Mouse (Mus musculus): ENCODE measurements around the gene Sult6b2.

Gene Sult6b2

DNA sequence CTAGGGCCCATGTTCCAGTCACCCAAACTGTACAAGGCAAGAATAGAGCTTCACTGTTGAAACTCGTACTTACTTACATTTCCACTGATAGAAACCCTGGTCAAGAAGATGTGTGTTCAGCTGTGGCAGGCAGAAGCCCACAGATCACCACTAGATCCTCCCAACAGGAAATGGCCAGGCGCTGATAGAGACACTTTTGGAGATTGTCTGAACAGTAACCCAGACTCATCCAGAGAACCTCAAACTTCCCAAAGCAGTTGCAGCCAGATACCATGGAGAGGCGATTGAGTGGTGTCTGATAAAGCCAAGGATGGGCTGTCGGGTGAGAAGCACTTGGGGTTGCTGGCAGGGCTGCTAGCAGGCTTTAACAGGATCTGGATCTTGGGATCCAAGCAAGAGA, 27.4 kb downstream of the Sult6b2 start:
- DNase-seq: no peak

DNA sequence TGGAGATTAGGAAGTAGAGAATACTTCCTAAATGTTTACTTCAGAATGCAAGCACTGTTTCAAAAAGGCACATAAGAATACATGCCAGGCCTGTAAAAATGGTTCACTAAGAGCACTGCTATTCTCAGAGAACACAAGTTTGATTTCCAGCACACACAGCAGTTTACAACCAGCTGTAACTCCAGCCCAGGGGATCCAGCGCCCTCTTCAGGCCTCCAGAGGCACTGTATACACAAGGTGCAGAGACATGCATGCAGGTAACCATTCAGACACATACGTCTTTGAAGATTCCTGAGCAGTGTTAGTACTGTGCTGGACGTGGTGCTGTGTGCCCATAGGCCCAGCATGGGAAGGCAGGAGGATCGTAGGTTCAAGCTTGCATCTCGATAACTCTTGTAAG, 30.7 kb downstream of the Sult6b2 start:
- no peak for DNase-seq

GRCm38 (mm10) chr6:142771643-142772042, 32.7 kb downstream of the Sult6b2 start:
- DNase-seq: no peak

DNA sequence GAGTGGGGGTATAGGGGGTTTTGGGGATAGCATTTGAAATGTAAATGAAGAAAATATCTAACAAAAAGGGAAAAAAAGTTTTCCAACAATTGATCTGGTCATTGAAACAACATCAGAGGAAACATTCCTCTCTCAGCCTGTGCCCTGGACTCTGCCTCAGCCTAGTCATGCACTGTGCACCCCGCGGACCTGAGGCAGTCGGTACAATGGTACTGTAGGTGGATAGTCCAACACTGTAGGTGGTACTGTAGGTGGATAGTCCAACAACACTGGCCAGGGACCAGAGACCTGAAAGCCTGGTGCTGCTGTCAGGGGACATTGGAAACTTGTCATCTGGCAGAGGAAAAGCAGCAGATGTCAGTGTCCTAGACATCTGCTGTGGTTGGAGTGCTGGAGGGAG, 34.4 kb downstream of the Sult6b2 start:
- DNase-seq: no peak

GRCm38 (mm10) chr6:142767305-142767704, 37.0 kb downstream of the Sult6b2 start:
- DNase-seq: no peak

- no peak for DNase-seq
Observed at GRCm38 (mm10) chr6:142764933-142765332, 39.4 kb downstream of the Sult6b2 start.

GRCm38 (mm10) chr6:142759633-142760032, 44.7 kb downstream of the Sult6b2 start:
- DNase-seq: no peak

DNA sequence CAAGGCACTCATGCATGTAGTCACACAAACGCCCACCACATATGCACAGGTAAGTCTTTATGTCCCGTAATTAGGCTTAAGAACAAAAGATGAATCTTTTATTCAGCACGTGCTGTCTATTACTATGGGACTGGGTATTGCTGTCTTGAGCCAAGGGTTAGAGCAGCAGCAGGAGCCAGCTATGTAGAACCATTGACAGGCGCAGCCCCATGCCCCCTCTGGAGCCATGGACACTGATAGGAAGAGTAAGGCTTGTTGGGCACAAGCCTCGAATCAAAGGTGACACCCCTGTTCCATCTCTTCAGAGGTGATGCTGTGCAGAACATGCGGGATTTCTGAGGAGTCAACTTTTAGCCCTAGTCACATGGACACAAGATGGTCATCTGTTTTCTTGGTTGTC, 45.7 kb downstream of the Sult6b2 start:
- no peak for DNase-seq

- DNase-seq: no peak
Observed at GRCm38 (mm10) chr6:142757976-142758375, 46.3 kb downstream of the Sult6b2 start.

- DNase-seq: no peak
Observed at GRCm38 (mm10) chr6:142757334-142757965, 46.9 kb downstream of the Sult6b2 start.

- DNase-seq: peak; percentile 99
Observed at GRCm38 (mm10) chr6:142756507-142757333, 47.6 kb downstream of the Sult6b2 start, which contains the start of gene Cmas. Gene Cmas, plus strand, starts transcription at chr6:142756686.

DNA sequence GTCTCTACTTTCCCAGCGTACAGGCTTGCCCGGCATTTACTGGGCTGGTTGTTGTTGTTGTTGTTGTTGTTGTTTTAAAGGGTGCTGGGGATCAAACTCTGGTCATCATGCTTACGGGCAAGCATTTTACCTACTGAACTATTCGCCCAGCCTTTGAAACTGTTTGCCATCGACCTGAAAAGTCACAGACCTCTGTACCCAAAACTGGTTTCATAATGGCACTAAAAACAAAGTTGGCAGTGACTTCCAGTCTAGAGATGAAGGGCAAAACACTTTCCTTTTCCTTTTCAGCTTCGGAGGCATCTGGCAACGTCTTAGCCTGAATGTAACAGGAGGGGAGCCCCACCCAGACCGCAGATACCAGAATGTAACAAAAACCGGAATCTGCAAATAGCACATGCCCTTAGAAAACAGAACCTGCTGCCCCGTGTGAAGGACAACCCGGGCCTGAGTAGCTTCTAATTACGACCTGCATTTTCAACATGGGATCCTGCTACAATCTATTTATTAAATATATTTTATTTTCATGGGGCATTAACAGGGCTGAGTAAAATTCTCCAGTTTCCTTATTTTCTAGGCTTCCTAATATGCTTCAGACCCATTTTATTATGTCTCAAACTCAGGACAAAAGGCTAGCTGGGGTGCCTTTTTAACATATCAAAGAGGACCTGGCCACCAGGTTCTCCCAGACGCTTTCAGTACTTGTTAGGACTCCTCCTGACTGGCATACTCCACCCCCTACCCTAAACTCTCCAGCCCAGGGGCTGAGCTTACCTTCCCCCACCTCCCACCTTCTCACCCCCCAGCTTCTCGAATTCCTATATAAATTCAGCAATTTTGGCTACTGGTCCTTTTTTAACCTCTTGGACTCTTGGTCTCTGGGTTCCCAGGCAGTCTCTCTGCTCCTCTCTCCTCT, 51.7 kb downstream of the Sult6b2 start:
- peak; percentile 94 for DNase-seq

- no peak for DNase-seq
Observed at GRCm38 (mm10) chr6:142751365-142751764, 52.9 kb downstream of the Sult6b2 start.

- no peak for DNase-seq
Observed at GRCm38 (mm10) chr6:142748057-142748708, 56.1 kb downstream of the Sult6b2 start.

DNA sequence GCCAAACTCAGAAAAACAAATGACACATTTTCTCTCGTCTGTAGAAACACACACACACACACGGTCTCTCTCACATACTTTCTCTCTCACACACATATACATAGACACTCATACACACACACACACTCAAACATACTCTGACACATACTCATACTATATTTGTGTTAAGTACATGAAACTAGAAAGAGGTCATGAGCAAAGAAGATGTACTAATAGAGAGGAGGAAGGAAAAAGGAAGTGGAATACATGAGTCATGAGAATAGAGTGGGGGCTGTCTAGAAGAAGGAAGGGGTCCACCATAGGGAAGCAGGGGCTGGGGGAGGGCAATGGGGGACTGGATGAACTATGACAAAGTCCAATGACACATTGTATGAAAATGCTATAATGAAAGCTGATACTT, 57.1 kb downstream of the Sult6b2 start:
- DNase-seq: no peak

GRCm38 (mm10) chr6:142746765-142747164, 57.5 kb downstream of the Sult6b2 start:
- DNase-seq: no peak

GRCm38 (mm10) chr6:142745484-142745883, 58.8 kb downstream of the Sult6b2 start:
- DNase-seq: no peak

- no peak for DNase-seq
Observed at GRCm38 (mm10) chr6:142743193-142743592, 61.1 kb downstream of the Sult6b2 start.

DNA sequence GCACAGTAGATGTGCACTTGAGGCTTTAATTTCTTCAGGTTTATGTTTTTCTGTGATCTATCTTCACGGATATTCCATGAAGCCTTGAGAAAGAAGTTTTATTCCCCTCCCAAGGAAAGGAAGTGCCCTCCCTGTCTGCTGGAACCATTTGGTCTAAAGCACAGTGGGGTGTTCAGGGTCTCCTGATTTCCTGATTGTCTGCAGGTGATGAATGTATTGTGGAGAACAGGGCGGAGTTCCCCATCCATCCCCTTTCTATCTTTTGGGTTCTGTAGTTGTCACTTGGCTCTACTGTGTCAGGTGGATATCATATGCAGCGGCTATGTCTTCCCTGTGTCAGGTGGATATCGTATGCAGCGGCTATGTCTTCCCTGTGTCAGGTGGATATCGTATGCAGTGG, 62.5 kb downstream of the Sult6b2 start:
- no peak for DNase-seq

DNA sequence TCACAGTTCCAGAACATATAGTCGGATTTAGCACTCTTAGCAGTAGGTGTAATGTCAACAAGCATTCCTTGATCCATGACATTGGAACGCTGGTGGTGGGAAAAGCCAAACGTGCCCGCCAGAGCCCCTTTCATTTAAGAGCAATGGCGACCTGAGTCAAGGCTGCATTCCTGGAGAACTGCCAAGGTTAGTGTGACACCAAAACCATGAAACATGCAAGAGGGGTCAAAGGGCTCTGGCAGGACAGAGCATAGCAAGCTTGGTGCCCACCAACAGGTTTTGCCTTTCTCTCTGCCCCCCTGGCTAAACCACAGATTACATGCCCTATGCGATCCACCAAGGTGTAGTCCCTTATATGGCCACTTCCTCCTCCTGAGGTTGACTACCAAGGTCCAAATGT, 65.7 kb downstream of the Sult6b2 start:
- no peak for DNase-seq

GRCm38 (mm10) chr6:142738225-142738624, 66.1 kb downstream of the Sult6b2 start:
- no peak for DNase-seq

- DNase-seq: no peak
Observed at GRCm38 (mm10) chr6:142735302-142736005, 68.8 kb downstream of the Sult6b2 start.

Measured in heart, adult 11 months (tissue).